In the genomic region with DNA sequence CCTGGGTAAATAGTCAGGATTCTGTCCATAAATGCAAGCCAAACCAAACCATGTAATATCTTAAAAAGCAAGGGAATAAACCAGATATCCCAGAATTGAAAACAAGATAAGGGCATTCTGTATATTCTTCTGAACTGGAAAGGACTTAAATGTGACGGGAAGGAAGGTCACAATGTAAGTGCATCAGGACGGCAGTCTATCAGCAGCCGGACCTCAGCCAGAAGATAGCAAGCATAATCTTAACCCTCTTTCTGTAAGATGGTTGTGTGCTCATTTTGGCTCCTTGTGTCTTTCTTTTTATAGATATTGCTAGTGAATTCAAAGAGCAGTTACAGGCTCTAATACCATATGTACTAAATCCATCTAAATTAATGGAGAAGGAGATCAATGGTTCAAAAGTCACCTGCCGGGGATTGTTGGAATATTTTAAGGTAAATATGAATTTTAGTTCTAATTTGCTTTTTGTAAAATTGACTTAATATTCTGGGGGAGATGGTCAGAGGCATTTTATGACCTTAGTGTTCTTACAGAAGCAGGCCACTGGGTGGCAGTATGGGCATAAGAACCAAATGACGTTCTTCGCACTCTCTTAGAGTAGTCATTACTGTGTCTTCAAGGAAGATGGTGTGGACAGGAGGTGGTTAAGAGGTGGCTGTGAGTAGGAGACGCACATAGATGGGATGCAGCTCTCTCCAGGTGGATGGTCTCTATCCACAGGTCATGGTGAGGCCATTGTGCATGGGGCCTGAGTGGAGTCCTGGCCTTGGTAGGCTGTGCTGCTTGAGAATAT, we compare ENCODE assay signal across 9 mouse cellular contexts. TPM values are rescaled to one million over a fixed set of nuclear protein-coding genes. Genes with fewer than 3 reads are reported as not detected.
DNase-seq lines count a peak whose midpoint lies in the region.
"Had no signal": no experiment of that assay in that cellular context is flagged by ENCODE, and none has a peak within 500 bp of the region (broad histone marks: within the 10 kb centered on the region; RNA-seq: fewer than 3 reads in every experiment).

No protein-coding gene starts in this region.

- no peak overlapping the region for H3K4me3 ChIP-seq in heart, embryonic 10.5 days
- no peak overlapping the region for H3K4me3 ChIP-seq in midbrain, embryonic 10.5 days

- WGBS in heart, embryonic 10.5 days = 44% methylated on average over 7 of the region's 7 CpGs
- 62% methylated on average over 7 of the region's 7 CpGs for WGBS in midbrain, embryonic 10.5 days

- H3K27ac ChIP-seq in heart, embryonic 10.5 days = no peak overlapping the region
- H3K27ac ChIP-seq in midbrain, embryonic 10.5 days (replicated peaks) = no peak overlapping the region

- H3K9me3 ChIP-seq in heart, embryonic 10.5 days = no peaks in the 10 kb centered on the region
- H3K9me3 ChIP-seq in midbrain, embryonic 10.5 days (replicated peaks) = no peaks in the 10 kb centered on the region
- H3K9me3 ChIP-seq: G1E had no signal

- no peaks in the 10 kb centered on the region for H3K4me1 ChIP-seq in heart, embryonic 10.5 days
- H3K4me1 ChIP-seq in midbrain, embryonic 10.5 days = no peaks in the 10 kb centered on the region

- DNase-seq in heart, adult 11 months = peak; percentile 89
- no peak for DNase-seq in heart, embryonic 10.5 days (ENCODE audit: low spot score)
- peak; percentile 49 for DNase-seq in cerebellum, adult 18-20 months
- peak; percentile 58 for DNase-seq in forelimb bud, embryonic 11.5 days (ENCODE audit: low read depth, low spot score)
- DNase-seq in induced T-regulatory cell, adult 2 months (ENCODE audit: low read depth) = peak; percentile 83
- peak; percentile 36 to 72 for DNase-seq in left cerebral cortex, postnatal 10 days (ENCODE audit: extremely low spot score in 1 of 2, low spot score in 2 of 2)
- peak; percentile 41 for DNase-seq in midbrain, embryonic 10.5 days (ENCODE audit: low spot score)
- peak; percentile 43 for DNase-seq in skeletal muscle tissue, adult 2 months (ENCODE audit: low read depth, low spot score)

- H3K27me3 ChIP-seq in heart, embryonic 10.5 days (ENCODE audit: insufficient read depth, poor library complexity, severe bottlenecking) = no peaks in the 10 kb centered on the region
- no peaks in the 10 kb centered on the region for H3K27me3 ChIP-seq in midbrain, embryonic 10.5 days (ENCODE audit: low read depth, poor library complexity, severe bottlenecking)

- intact Hi-C loops in left cerebral cortex, postnatal 10 days (cut with DNase I) = loop anchor here (1.0 to 2.0 kb wide), 2 partner anchors 66 to 88 kb away; no protein-coding TSS in a partner anchor

- H3K36me3 ChIP-seq in heart, embryonic 10.5 days = peaks cover 49% of the 10 kb centered on the region
- H3K36me3 ChIP-seq in midbrain, embryonic 10.5 days = peaks cover 43% of the 10 kb centered on the region

RNA-seq across cellular contexts. Expression of a gene that starts 28.4 kb away (rescaled TPM):
- polyA plus RNA-seq in heart, embryonic 10.5 days (2016; fragmentation: Nextera tagmentation; extraction: Ambion mirVana) = 15.9 and 30.8 TPM in 2 replicates
- total RNA-seq in left cerebral cortex, postnatal 10 days (2021) = 1 to 10 TPM; 8.0 to 8.5 TPM
- polyA plus RNA-seq in midbrain, embryonic 10.5 days (2016; fragmentation: Nextera tagmentation; extraction: Ambion mirVana) = 3.3 and 4.2 TPM in 2 replicates
- polyA plus RNA-seq: G1E had no signal

RNA-seq across cellular contexts. Expression of a gene that starts 35.0 kb away (rescaled TPM):
- 7.7 and 8.4 TPM in 2 replicates for polyA plus RNA-seq in heart, embryonic 10.5 days (2016; fragmentation: Nextera tagmentation; extraction: Ambion mirVana)
- 10 to 100 TPM; 19.4 to 21.6 TPM for total RNA-seq in left cerebral cortex, postnatal 10 days (2021)
- 5.3 and 5.8 TPM in 2 replicates for polyA plus RNA-seq in midbrain, embryonic 10.5 days (2016; fragmentation: Nextera tagmentation; extraction: Ambion mirVana)

RNA-seq across cellular contexts. Expression of a gene that starts 45.8 kb away (rescaled TPM):
- polyA plus RNA-seq in heart, embryonic 10.5 days (2016; fragmentation: Nextera tagmentation; extraction: Ambion mirVana) = 132 and 143 TPM in 2 replicates
- total RNA-seq in left cerebral cortex, postnatal 10 days (2021) = 100 to 1,000 TPM; 927 to 930 TPM
- polyA plus RNA-seq in midbrain, embryonic 10.5 days (2016; fragmentation: Nextera tagmentation; extraction: Ambion mirVana) = 306 and 368 TPM in 2 replicates
